Mouse (Mus musculus) layer of hippocampus, adult 9-10 months (tissue): ENCODE measurements around the gene Slc2a4.
A peak's percentile ranks its signal among the peaks of the same experiment; 100 is the strongest.
"Not testable (repeated sequence)": the region's sequence is repeated elsewhere in the genome, so short reads cannot be mapped to it uniquely, and the experiment has no call there.

ENCODE experiments used
- DNase-seq: peaks from one replicate; pipeline ENCODE4 v3.0.0; 2022; ENCODE audit warnings: low spot score

Slc2a4 gene

DNA sequence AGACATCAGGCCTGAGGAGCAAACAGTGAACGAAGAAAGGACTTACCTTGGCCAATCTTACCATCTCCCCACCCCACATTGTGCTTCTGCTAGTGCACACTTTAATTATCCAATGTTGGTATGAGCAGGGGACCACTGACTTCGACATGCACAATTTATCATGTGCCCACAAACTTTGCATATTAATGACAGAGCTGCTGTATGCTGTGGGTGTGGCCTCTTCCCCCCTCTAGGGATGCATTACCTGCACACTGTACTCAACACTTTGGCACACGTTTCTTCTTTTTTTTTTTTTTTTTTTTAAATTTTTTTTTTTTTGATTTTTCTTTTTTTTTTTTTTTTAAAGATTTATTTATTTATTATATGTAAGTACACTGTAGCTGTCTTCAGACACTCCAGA, 22.8 kb upstream of the Slc2a4 start:
- no peak for DNase-seq

DNA sequence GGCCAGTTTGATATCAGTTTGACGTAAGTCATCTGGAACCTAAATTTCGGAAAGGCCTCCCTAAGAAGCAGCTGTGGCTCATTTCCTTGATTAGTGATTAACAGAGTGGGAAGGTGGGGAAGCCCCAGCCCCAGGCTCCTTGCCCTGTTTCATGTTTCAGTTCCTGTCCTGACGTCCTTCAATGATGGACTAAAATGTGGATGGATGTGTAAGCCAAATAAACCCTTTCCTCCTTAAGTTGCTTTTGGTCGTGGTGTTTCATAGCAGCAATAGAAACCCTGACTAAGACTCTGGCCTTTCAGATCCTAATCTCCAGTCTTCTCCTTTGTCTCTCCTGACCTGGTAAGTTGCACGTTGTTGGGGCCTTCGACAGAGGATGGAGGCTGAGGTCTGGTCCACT, 22.2 kb upstream of the Slc2a4 start:
- no peak for DNase-seq

GRCm38 (mm10) chr11:69968793-69969192, 20.8 kb upstream of the Slc2a4 start:
- no peak for DNase-seq

GRCm38 (mm10) chr11:69966860-69967517, 19.0 kb upstream of the Slc2a4 start:
- no peak for DNase-seq

DNA sequence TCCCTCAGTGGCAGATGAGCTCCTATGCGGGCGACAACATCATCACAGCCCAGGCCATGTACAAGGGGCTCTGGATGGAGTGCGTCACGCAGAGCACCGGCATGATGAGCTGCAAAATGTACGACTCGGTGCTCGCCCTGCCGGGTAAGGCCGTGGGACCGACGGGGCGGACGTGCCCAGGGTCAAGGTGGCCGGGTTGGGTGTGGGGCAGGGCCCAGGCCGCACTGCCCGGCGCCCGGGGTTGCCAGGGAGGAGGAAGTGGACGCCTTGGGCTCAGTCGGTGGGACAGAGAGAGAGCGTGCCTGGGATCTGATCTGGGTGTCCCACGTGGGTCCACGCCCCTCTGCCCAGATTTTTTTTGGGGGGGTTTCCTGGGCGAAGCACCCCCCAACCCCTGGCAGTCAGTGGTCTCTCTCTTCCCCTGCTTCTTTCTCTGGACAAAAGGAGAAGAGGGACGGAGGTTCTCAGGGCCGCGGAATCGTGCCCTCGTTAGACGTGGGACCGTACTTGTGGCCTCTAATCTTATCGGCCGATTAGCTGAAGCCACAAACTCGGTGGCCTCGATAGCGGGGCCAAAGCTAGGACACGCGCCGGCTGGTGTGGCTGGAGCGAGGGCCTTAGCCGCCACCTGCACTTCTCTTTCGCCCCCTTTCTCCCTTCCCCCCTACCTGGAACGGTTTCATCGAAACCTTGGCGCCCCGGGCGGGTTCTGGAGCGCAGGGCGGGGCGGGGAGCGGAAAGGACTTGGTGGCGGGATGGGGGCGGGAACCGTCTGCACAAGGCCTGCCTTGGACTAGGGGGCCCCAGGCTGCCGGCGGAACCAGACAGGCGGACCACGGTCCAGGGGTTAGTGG, 18.2 kb upstream of the Slc2a4 start:
- no peak for DNase-seq

DNA sequence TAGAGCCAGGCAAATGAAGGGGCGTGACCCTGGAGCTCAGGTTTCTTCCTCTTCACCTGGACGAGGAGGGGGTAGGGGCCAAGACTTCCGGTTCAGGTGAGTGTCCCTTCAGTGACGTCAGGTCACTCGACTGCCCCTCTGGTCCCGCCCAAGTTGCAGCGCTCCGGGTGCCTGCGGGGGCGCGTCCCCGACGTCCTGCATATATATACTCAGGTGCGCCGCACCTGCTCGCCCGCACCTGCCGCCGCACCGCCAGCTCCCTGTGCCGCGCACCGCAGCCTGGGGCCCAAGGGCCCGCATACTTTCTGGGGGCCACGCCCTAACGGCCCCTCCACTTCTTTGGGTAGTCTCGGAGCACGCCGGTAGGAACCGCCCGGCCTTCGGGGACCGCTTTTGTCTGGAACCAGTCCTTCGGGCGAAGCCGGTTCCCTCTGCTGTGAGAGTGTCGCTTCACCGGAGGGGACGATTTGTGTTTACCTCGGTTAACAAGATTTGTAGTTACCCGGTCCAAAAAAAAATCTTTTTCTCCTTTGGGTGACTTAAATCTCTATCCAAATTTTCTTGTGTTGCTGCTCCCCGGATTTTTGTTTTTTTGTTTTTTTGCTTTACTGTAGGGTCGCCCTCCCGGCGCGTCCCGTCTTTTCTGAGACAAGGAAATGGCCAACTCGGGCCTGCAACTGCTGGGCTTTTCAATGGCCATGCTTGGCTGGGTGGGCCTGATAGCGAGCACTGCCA, 17.4 kb upstream of the Slc2a4 start:
- no peak for DNase-seq

DNA sequence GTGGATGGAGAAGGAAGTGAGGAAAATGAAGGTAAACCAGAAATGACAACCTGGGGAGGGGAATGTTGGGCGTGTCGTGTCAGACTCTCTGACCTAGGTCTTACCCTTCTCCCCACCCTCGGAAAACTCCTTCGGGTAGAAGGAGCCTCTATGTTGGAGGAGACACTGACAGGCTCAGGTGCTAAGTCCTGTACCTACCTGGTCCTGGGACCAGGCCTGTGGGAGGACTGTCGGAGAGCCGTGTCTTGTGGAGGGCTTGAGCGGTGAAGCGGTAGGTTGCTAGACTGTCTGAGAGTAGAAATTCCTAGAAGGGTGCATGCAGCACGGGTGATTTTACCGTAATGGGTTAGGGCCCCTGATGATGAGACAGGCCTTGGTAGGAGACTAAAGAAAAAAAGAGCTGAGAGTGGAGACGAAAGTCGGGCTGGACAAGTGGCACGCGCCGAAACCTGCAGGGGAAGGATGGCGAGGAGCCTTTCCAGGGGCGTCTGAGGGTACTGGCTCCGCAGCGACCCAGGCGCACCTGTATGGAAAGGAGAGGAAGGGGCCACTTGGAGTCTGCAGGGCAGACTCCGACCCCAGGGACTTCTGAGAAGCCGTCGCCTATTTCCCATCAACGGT, 16.8 kb upstream of the Slc2a4 start, which contains the start of gene Cldn7:
Gene Cldn7, plus strand, starts transcription at position 130 of the 621 bp plus-strand sequence.
- no peak for DNase-seq

GRCm38 (mm10) chr11:69961841-69962240, 13.9 kb upstream of the Slc2a4 start:
- DNase-seq: no peak

DNA sequence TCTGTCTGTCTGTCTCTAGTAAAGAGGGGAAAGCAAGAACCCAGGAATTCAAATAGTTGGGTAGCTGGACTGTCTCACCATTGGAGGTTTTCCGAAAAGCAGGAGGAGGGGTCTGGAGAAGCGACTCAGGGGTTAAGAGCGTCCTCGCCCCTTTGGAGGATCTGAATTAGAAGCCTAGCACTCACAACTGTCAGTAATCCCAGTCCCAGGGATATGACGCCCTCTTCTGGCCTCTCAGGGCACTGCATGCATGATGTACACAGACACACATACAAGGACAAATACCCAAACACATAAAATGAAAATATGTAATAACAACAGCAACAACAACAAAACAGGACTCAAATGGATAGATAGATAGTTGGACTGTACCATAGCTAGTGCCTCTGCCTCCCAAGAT, 12.6 kb upstream of the Slc2a4 start:
- no peak for DNase-seq

- no peak for DNase-seq
These were observed 8.2 kb upstream of the Slc2a4 start for GRCm38 (mm10) chr11:69956218-69956617.

DNA sequence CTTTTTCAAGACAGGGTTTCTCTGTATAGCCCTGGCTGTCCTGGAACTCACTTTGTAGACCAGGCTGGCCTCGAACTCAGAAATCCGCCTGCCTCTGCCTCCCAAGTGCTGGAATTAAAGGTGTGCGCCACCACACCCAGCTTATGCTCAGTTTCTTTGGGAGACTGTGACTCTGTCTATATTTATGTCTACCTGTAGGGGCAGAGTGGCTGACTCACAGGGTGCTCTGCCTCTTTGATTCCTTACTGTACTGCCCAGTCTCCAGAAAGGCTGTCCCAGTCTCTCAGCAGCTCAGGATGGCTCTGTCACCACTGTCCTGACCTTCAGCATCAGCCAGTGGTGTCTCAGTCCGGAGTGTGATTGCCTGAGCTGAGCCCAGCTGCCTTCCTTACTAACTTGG, 7.6 kb upstream of the Slc2a4 start:
- not testable (repeated sequence) for DNase-seq

- DNase-seq: no peak
These were observed 5.4 kb upstream of the Slc2a4 start for GRCm38 (mm10) chr11:69953267-69953915.

GRCm38 (mm10) chr11:69952274-69952673, 4.3 kb upstream of the Slc2a4 start:
- DNase-seq: no peak

DNA sequence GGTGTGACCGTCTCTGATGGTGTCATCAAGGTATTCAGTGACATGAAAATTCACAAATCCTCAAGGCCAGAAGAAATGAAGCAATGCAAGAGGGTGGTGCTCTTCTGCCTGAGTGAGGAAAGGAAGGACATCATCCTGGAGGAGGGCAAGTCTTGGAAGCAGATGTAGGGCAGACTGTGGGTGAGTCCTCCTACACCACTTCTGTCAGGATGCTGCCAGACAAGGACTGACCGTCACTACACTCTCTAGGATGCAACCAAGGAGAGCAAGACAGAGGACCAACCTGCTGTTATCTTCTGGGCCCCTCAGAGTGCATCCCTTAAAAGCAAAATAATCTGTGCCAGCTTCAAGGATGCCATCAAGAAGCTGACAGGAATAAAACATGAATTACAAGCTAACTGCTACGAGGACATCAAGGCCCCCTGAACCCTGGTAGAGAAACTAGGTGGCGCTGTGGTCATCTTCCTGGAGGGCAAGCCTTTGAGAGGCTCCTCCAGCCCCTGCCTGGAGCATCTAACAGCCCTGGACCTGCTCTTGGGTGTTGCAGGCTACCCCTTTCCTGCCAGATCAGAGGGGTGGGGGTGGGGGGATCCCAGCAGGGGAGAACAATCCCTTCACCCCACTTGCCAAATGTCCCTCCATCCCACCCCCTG, 2.9 kb upstream of the Slc2a4 start:
- no peak for DNase-seq

DNA sequence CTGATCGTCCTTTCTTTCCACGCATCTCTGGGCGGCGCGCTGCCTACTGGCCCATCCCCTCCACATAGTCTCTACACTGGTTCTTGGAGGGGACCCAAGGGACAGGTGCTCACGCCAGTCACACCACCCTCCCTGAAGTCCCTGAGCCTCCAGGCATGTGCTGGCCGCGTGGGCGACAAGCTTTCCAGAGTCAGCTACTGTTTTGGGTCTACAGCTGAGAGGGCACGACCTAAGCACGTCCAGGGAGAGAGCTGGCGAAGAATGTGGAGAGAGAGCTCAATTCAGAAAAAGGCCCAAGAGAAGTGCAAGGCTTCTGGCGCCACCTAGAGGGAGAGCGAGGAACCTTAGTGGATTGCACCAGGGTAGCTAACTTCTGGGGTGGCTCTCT, 769 bp upstream of the Slc2a4 start:
- peak; percentile 62 for DNase-seq

- DNase-seq: no peak
These were observed 487 bp downstream of the Slc2a4 start for GRCm38 (mm10) chr11:69947337-69948065.

DNA sequence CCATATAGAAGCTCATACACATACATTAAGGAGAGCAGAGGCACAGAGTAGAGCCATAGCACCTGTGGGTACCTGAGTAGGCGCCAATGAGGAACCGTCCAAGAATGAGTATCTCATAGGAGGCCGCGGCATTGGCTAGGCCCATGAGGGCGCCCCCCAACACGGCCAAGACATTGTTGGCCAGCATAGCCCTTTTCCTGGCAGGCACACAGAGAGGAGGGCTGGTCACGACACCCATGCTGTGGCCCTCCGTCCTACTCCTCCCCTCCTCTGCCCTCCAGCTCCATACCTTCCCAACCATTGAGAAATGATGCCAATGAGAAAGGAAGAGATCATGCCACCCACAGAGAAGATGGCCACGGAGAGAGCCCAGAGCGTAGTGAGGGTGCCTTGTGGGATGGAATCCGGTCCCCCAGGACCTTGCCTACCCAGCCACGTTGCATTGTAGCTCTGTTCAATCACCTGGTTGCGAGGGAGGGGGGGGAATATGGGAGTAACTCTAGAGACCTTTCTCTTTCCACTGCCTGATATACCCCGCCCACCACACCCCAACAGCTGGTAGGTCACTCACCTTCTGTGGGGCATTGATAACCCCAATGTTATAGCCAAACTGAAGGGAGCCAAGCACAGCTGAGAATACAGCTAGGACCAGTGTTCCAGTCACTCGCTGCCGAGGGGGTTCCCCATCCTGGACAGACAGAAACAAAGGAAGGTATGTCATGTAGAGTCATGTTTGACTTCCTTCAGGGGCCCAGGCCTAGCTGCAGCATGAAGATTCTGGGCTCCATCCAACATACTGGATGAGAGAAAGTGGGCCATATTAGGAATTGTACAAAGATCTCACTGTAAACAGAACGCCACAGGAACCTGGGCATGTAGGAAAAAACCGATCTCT, 1.7 kb downstream of the Slc2a4 start:
- no peak for DNase-seq

- no peak for DNase-seq
These were observed 2.8 kb downstream of the Slc2a4 start for GRCm38 (mm10) chr11:69945216-69945615.

DNA sequence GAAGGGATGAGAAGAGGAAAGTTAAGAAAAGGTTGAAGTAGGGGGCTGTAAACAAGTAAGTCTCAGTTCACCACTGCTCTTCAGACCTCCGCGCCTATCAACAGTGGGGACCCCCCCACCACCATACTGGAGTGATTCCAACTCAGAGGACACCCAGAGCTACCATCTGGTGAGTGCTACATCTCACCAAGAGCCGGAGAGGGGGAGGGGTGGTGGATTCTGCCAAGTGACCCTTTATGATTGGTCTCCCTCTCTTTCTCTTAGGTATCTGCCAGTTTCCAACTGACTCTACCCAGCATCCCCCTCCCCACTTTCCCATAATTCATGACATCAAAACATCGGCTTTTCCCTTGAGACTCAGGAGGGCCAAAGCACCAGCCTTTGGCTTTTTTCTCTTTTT, 7.0 kb downstream of the Slc2a4 start:
- no peak for DNase-seq

DNA sequence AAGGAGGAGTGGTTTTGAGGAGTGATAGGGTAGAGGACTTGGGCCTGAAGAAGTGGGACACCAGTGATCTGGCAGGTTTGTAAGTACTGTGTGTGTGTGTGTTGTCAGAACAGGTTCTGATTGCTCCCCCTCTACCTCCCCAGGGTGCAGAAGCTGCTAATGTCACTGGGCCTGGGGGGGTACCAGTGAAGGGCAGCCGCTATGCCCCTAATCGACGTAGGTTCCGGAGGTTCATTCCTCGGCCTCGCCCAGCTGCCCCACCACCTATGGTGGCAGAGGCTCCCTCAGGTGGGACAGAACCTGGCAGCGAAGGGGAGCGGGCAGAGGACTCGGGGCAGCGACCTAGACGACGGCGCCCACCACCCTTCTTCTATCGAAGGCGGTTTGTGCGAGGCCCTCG, 8.3 kb downstream of the Slc2a4 start:
- DNase-seq: no peak
